Mouse (Mus musculus) colon, adult 2 months (tissue): Measurements from ENCODE around the gene Pdxk. TPM values are rescaled to one million over a fixed set of nuclear protein-coding genes. Genes with fewer than 3 reads are reported as not detected.

Experiments used
- polyA plus RNA-seq: library from polyadenylated mRNA; depleted of rRNA; stranded (reverse); fragments of >200 nt; gene quantifications from 2 replicates; pipeline ENCODE4 v1.2.3, GENCODE M21; 2012; rRNA removed

Gene Pdxk
- 23.5 and 24.9 TPM in 2 replicates for polyA plus RNA-seq

GRCm38 (mm10) chr10:78464792-78465207 lies at the start of gene Pdxk:
Pdxk (minus strand) TSS chr10:78464975.

DNA sequence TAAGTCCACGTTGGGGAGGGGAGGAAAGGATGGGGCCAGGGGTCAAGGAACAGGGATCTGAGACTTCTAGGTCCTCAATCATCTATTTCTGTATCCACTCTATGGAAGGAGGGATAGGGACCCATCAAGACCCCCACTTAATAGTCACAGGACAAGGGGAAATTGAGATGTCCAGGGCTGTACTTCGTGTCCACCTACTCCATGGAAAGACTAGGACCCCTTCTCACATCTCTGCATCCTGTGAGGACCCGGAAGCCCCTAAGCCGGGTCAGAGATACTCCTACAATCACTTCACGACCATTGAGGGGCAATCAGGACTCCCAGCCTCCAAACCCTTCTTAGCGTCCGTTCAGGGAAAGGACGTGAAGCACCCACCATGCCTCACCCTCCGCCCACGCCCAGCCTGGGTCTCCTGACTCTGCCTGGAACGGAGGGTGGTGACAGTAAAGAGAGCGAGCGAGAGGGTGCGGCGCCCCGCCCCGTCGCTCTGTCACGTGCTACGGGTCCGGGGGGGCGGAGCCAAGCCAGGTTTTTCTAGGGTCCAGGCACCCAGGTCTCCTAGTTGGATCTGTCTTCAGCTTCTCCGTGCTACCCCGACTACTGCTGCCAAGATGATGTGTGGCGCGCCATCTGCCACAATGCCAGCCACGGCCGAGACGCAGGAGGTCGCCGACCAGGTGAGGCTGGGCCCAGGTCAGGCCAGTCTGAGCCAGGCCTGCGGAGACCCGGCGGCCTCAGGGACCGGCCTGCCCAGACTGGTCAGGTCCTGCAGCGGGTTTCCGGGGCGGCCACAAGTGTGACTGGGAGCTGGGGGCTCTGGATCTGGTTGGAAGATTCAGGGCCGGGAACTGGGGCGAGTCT lies 39.4 kb downstream of the Pdxk start, which contains the start of gene Cstb:
Gene Cstb, plus strand, starts transcription at position 489 of the 861 bp plus-strand sequence.

DNA sequence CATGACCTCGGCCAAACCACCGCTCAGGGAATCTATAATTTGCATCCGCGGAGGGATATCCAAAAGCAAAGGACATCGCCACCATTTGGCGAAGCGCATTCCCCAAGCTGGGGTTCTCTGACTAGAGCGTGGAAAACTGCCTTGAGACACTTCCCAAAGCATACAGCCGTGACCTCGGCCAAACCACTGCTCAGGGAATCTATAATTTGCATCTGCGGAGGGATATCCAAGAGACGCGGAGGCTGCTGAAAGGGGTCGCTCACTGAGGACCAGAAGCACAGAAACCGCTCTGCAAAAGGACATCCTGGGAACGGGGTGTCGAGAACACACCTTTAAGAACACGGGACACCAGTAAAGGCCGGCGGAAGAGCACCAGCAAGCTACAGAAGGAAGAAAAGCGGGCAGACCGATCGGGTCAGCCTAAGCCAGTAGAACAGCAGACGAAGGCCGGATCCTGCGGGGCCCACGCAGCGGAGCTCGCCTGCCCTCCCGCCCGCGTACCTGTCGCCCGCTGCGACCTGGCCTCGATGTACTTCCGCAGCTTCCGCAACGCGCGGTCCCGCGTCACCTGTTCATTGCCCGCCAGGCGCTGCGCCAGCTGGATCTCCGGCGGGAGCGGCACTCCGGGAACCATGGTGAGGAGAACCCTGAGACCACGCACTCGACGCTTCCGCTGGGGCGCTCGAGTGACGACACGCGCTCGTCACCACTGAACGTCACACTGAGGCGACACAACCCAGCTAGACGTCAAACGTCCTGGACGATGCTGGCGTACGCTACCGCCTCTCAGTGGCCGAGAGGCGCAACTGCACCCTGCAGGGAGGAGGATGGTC lies 52.2 kb downstream of the Pdxk start, which contains the start of gene Rrp1:
Gene Rrp1, minus strand, starts transcription at position 725 of the 833 bp plus-strand sequence.

Other genes starting within 250 kb of the Pdxk start
- 81.8 and 84.2 TPM in 2 replicates for gene Trappc10, start 220.3 kb downstream of the Pdxk start, polyA plus RNA-seq
- 127 and 148 TPM in 2 replicates for gene Agpat3, start 112.5 kb downstream of the Pdxk start, polyA plus RNA-seq
- gene Rrp1, start 51.9 kb downstream of the Pdxk start, polyA plus RNA-seq: 44.3 and 50.3 TPM in 2 replicates
- 47.4 and 50.8 TPM in 2 replicates for gene Cstb, start 39.3 kb downstream of the Pdxk start, polyA plus RNA-seq
- gene Olfr1358, start 52.5 kb upstream of the Pdxk start, polyA plus RNA-seq: not detected in 2 replicates
- 71.7 and 105 TPM in 2 replicates for gene Ilvbl, start 109.4 kb upstream of the Pdxk start, polyA plus RNA-seq
- gene Syde1, start 127.0 kb upstream of the Pdxk start, polyA plus RNA-seq: 14.0 and 15.5 TPM in 2 replicates
- not detected in 2 replicates for gene Olfr1357, start 153.1 kb upstream of the Pdxk start, polyA plus RNA-seq